Mouse (Mus musculus): Measurements from ENCODE around the gene Rmnd1. TPM values are rescaled to one million over a fixed set of nuclear protein-coding genes. Genes with fewer than 3 reads are reported as not detected.

Gene Rmnd1
- polyA plus RNA-seq (2016; fragmentation: Nextera tagmentation; extraction: Ambion mirVana): 91.8 and 92.9 TPM in 2 replicates

GRCm38 (mm10) chr10:4432123-4432931 is at the start of gene Rmnd1, which contains the start of gene Armt1:
TSS of gene Rmnd1 (minus strand) at chr10:4432388.
TSS of gene Armt1 (plus strand) at chr10:4432467.
- under 1% methylated on average over 75 of the region's 75 CpGs for WGBS

GRCm38 (mm10) chr10:4481695-4482094 is 49.5 kb upstream of the Rmnd1 start:
- ATAC-seq (ENCODE audit: insufficient number of reproducible peaks, low FRiP score): no peak
- 75% methylated on average over 8 of the region's 8 CpGs for WGBS
- H3K27me3 ChIP-seq (replicated peaks): no peaks in the 10 kb centered on the region
- no peaks in the 10 kb centered on the region for H3K4me1 ChIP-seq (replicated peaks)
- H3K4me2 ChIP-seq: no peak overlapping the region
- H3K4me3 ChIP-seq: no peak overlapping the region
- H3K9ac ChIP-seq: no peak overlapping the region
- no peaks in the 10 kb centered on the region for H3K36me3 ChIP-seq
- 0 out of 2 replicates have a peak, but pooled peaks cover 3% of the 10 kb centered on the region for H3K9me3 ChIP-seq (replicated peaks)
- H3K27ac ChIP-seq (ENCODE audit: poor library complexity, severe bottlenecking): no peak overlapping the region

More at GRCm38 (mm10) chr10:4432123-4432931, at the start of gene Rmnd1, which contains the start of gene Armt1:
- Histone ChIP-seq H3K36me3 (peaks cover 23% of the 10 kb centered on the region), H3K9ac (peak within 1 kb of the TSS; percentile 82), H3K4me1 (replicated peaks) (peaks cover 27% of the 10 kb centered on the region), H3K27ac (ENCODE audit: poor library complexity, severe bottlenecking) (peak within 1 kb of the TSS; percentile 90), H3K27me3 (replicated peaks) (no peaks in the 10 kb centered on the region), H3K4me2 (peak within 1 kb of the TSS; percentile 79), H3K9me3 (replicated peaks) (no peaks in the 10 kb centered on the region), H3K4me3 (peak within 1 kb of the TSS; percentile 76)
- peak; percentile 97 for ATAC-seq (ENCODE audit: insufficient number of reproducible peaks, low FRiP score)

- H3K4me3 ChIP-seq: no peak overlapping the region
- no peak for ATAC-seq (ENCODE audit: insufficient number of reproducible peaks, low FRiP score)
- 0 out of 2 replicates have a peak, but pooled peaks cover 3% of the 10 kb centered on the region for H3K9me3 ChIP-seq (replicated peaks)
- no peaks in the 10 kb centered on the region for H3K27me3 ChIP-seq (replicated peaks)
- H3K4me1 ChIP-seq (replicated peaks): no peaks in the 10 kb centered on the region
- H3K4me2 ChIP-seq: no peak overlapping the region
- WGBS: 86% methylated on average over 3 of the region's 3 CpGs
- H3K27ac ChIP-seq (ENCODE audit: poor library complexity, severe bottlenecking): no peak overlapping the region
- no peaks in the 10 kb centered on the region for H3K36me3 ChIP-seq
- H3K9ac ChIP-seq: no peak overlapping the region
Observed at GRCm38 (mm10) chr10:4480929-4481328, 48.7 kb upstream of the Rmnd1 start.

GRCm38 (mm10) chr10:4476604-4477003 is 44.4 kb upstream of the Rmnd1 start:
- no peak overlapping the region for H3K27ac ChIP-seq (ENCODE audit: poor library complexity, severe bottlenecking)
- no peak overlapping the region for H3K4me2 ChIP-seq
- no peak for ATAC-seq (ENCODE audit: insufficient number of reproducible peaks, low FRiP score)
- no peaks in the 10 kb centered on the region for H3K36me3 ChIP-seq
- 0 out of 2 replicates have a peak, but pooled peaks cover 3% of the 10 kb centered on the region for H3K9me3 ChIP-seq (replicated peaks)
- no peak overlapping the region for H3K9ac ChIP-seq
- H3K4me3 ChIP-seq: no peak overlapping the region
- no peaks in the 10 kb centered on the region for H3K27me3 ChIP-seq (replicated peaks)
- WGBS: 73% methylated on average over 5 of the region's 5 CpGs
- 0 out of 2 replicates have a peak, but pooled peaks cover 2% of the 10 kb centered on the region for H3K4me1 ChIP-seq (replicated peaks)

- H3K36me3 ChIP-seq: no peaks in the 10 kb centered on the region
- no peak overlapping the region for H3K9ac ChIP-seq
- no peak for ATAC-seq (ENCODE audit: insufficient number of reproducible peaks, low FRiP score)
- 0 out of 2 replicates have a peak, but pooled peaks cover 3% of the 10 kb centered on the region for H3K9me3 ChIP-seq (replicated peaks)
- 0 out of 2 replicates have a peak, but pooled peaks cover 2% of the 10 kb centered on the region for H3K4me1 ChIP-seq (replicated peaks)
- no peaks in the 10 kb centered on the region for H3K27me3 ChIP-seq (replicated peaks)
- H3K4me2 ChIP-seq: no peak overlapping the region
- H3K4me3 ChIP-seq: no peak overlapping the region
- WGBS: 79% methylated on average over 3 of the region's 3 CpGs
- no peak overlapping the region for H3K27ac ChIP-seq (ENCODE audit: poor library complexity, severe bottlenecking)
Observed at GRCm38 (mm10) chr10:4475431-4475830, 43.2 kb upstream of the Rmnd1 start.

- peak; percentile 72; the same call in 1 of the 2 replicates for ATAC-seq (ENCODE audit: insufficient number of reproducible peaks, low FRiP score)
- H3K4me2 ChIP-seq: peak overlapping the region; percentile 33; the same call in 1 of the 2 replicates
- H3K27ac ChIP-seq (ENCODE audit: poor library complexity, severe bottlenecking): no peak overlapping the region
- no peak overlapping the region for H3K4me3 ChIP-seq
- WGBS: 41% methylated on average over 11 of the region's 11 CpGs
- no peak overlapping the region for H3K9ac ChIP-seq
- no peaks in the 10 kb centered on the region for H3K36me3 ChIP-seq
- H3K27me3 ChIP-seq (replicated peaks): no peaks in the 10 kb centered on the region
- 0 out of 2 replicates have a peak, but pooled peaks cover 2% of the 10 kb centered on the region for H3K4me1 ChIP-seq (replicated peaks)
- H3K9me3 ChIP-seq (replicated peaks): no peaks in the 10 kb centered on the region
Observed at GRCm38 (mm10) chr10:4473591-4473993, 41.4 kb upstream of the Rmnd1 start.

GRCm38 (mm10) chr10:4469406-4469805 is 37.2 kb upstream of the Rmnd1 start:
- H3K9me3 ChIP-seq (replicated peaks): no peaks in the 10 kb centered on the region
- H3K27ac ChIP-seq (ENCODE audit: poor library complexity, severe bottlenecking): no peak overlapping the region
- H3K4me1 ChIP-seq (replicated peaks): 0 out of 2 replicates have a peak, but pooled peaks cover 2% of the 10 kb centered on the region
- no peak overlapping the region for H3K9ac ChIP-seq
- H3K36me3 ChIP-seq: no peaks in the 10 kb centered on the region
- ATAC-seq (ENCODE audit: insufficient number of reproducible peaks, low FRiP score): no peak
- H3K27me3 ChIP-seq (replicated peaks): no peaks in the 10 kb centered on the region
- WGBS: 70% methylated on average over 3 of the region's 3 CpGs
- no peak overlapping the region for H3K4me3 ChIP-seq
- no peak overlapping the region for H3K4me2 ChIP-seq

- no peak overlapping the region for H3K9ac ChIP-seq
- no peak for ATAC-seq (ENCODE audit: insufficient number of reproducible peaks, low FRiP score)
- no peaks in the 10 kb centered on the region for H3K4me1 ChIP-seq (replicated peaks)
- H3K4me3 ChIP-seq: no peak overlapping the region
- no peak overlapping the region for H3K27ac ChIP-seq (ENCODE audit: poor library complexity, severe bottlenecking)
- no peaks in the 10 kb centered on the region for H3K36me3 ChIP-seq
- no peaks in the 10 kb centered on the region for H3K9me3 ChIP-seq (replicated peaks)
- H3K4me2 ChIP-seq: no peak overlapping the region
- WGBS: 65% methylated on average over 7 of the region's 7 CpGs
- H3K27me3 ChIP-seq (replicated peaks): no peaks in the 10 kb centered on the region
Observed at GRCm38 (mm10) chr10:4465799-4466198, 33.6 kb upstream of the Rmnd1 start.

GRCm38 (mm10) chr10:4460201-4460600 is 28.0 kb upstream of the Rmnd1 start:
- H3K9me3 ChIP-seq (replicated peaks): no peaks in the 10 kb centered on the region
- no peak overlapping the region for H3K4me2 ChIP-seq

GRCm38 (mm10) chr10:4456409-4456808 is 24.2 kb upstream of the Rmnd1 start:
- H3K9ac ChIP-seq: no peak overlapping the region
- 50% methylated on average over 4 of the region's 4 CpGs for WGBS
- H3K27ac ChIP-seq (ENCODE audit: poor library complexity, severe bottlenecking): no peak overlapping the region
- no peak overlapping the region for H3K4me2 ChIP-seq
- no peak overlapping the region for H3K4me3 ChIP-seq
- H3K9me3 ChIP-seq (replicated peaks): no peaks in the 10 kb centered on the region
- peaks cover 42% of the 10 kb centered on the region for H3K36me3 ChIP-seq
- ATAC-seq (ENCODE audit: insufficient number of reproducible peaks, low FRiP score): no peak
- H3K27me3 ChIP-seq (replicated peaks): no peaks in the 10 kb centered on the region
- no peaks in the 10 kb centered on the region for H3K4me1 ChIP-seq (replicated peaks)

More at GRCm38 (mm10) chr10:4460201-4460600, 28.0 kb upstream of the Rmnd1 start:
- Histone ChIP-seq H3K9ac (no peak overlapping the region), H3K4me3 (no peak overlapping the region), H3K27ac (ENCODE audit: poor library complexity, severe bottlenecking) (no peak overlapping the region), H3K36me3 (peaks cover 11% of the 10 kb centered on the region), H3K4me1 (replicated peaks) (no peaks in the 10 kb centered on the region), H3K27me3 (replicated peaks) (no peaks in the 10 kb centered on the region)
- WGBS: 87% methylated on average over 2 of the region's 2 CpGs
- ATAC-seq (ENCODE audit: insufficient number of reproducible peaks, low FRiP score): peak; percentile 55; the same call in 1 of the 2 replicates

GRCm38 (mm10) chr10:4435416-4435815 is 3.2 kb upstream of the Rmnd1 start:
- H3K9ac ChIP-seq: no peak overlapping the region

More at GRCm38 (mm10) chr10:4435416-4435815, 3.2 kb upstream of the Rmnd1 start:
- 82% methylated on average over 3 of the region's 3 CpGs for WGBS
- Histone ChIP-seq H3K4me2 (no peak overlapping the region), H3K27ac (ENCODE audit: poor library complexity, severe bottlenecking) (no peak overlapping the region), H3K4me3 (no peak overlapping the region), H3K36me3 (peaks cover 47% of the 10 kb centered on the region), H3K4me1 (replicated peaks) (peaks cover 15% of the 10 kb centered on the region), H3K27me3 (replicated peaks) (no peaks in the 10 kb centered on the region), H3K9me3 (replicated peaks) (no peaks in the 10 kb centered on the region)
- ATAC-seq (ENCODE audit: insufficient number of reproducible peaks, low FRiP score): no peak
